9 mouse cellular contexts compared by ENCODE assay signal in the genomic region with DNA sequence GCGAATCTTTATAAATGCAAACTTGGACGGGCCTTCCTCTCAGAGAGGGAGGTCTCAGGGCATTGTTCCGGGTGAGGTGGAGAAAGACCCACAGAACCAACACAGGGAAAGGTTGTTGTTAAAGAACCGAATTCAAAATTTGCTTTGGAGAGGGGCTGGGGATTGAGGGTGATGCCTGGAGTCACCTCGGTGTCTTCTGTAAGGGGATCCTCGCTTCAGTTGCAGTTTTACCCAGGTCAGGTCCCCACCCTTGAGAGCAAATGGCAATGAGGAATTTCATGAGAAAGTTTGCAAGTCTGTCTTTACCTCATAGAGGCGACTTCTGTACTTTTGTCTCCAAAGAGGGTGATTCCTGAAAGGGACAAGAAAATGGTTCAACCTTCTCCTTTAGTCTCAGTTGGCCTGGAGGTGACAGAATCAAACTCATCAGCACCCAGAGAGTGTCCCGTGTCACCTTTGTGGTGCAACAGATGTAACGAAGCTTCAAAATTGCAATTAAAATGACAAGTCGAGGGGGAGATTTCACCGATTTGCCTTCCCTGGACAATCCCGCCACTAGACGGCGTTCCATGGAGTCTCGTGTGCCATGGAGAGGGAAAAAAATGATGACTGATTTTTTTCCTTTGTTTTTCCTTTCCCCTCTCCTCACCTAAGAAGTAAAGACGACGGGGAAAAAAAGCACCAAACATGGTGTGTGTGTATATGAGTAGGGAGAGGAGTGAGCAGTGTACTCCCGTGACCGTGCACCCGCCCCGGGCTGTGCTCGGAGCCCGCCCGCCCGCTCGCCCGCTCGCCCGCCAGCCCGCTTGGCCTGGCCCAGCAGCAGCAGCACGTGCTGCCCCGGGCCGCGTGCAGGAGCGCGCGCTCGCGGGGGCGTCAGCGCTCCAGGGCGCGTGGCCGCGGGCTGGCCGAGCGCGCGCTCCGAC. TPM values are rescaled to one million over a fixed set of nuclear protein-coding genes. Genes with fewer than 3 reads are reported as not detected.
DNase-seq lines count a peak whose midpoint lies in the region; ATAC-seq and TF ChIP-seq lines count a peak whose summit lies in the region.
"Had no signal": no experiment of that assay in that cellular context is flagged by ENCODE, and none has a peak within 500 bp of the region (broad histone marks: within the 10 kb centered on the region; RNA-seq: fewer than 3 reads in every experiment).

No protein-coding gene starts in this region.

- WGBS in hindbrain, embryonic 10.5 days, result 1% methylated on average over 50 of the region's 50 CpGs
- 3% methylated on average over 28 of the region's 50 CpGs for WGBS in limb, embryonic 14.5 days

- H3K27me3 ChIP-seq in hindbrain, embryonic 10.5 days (ENCODE audit: insufficient read depth, poor library complexity, severe bottlenecking), result peaks cover 92% of the 10 kb centered on the region
- peaks cover 49% of the 10 kb centered on the region for H3K27me3 ChIP-seq in limb, embryonic 14.5 days (ENCODE audit: control insufficient read depth, insufficient read depth, low read length)

- no peaks in the 10 kb centered on the region for H3K36me3 ChIP-seq in hindbrain, embryonic 10.5 days
- no peaks in the 10 kb centered on the region for H3K36me3 ChIP-seq in limb, embryonic 14.5 days (ENCODE audit: control insufficient read depth, insufficient read depth, low read length)

- peak; percentile 24 for ATAC-seq in frontal cortex, adult (ENCODE audit: low TSS enrichment)
- ATAC-seq in limb, embryonic 14.5 days (ENCODE audit: low FRiP score, low read depth), result peak; percentile 70

- no peaks in the 10 kb centered on the region for H3K9me3 ChIP-seq in hindbrain, embryonic 10.5 days
- no peaks in the 10 kb centered on the region for H3K9me3 ChIP-seq in limb, embryonic 14.5 days (ENCODE audit: control insufficient read depth, low read length)

- peak overlapping the region; percentile 77 for H3K9ac ChIP-seq in limb, embryonic 14.5 days (ENCODE audit: low read depth, low read length, severe bottlenecking)

- no peak for TF ChIP-seq POLR2A in limb, embryonic 14.5 days (IDR thresholded peaks at IDR 0.05; ENCODE audit: borderline replicate concordance, extremely low read depth, insufficient read depth, insufficient read length)

- H3K27ac ChIP-seq in hindbrain, embryonic 10.5 days, result peak overlapping the region; percentile 86
- no peak overlapping the region; the same call in 1 of the 2 replicates for H3K27ac ChIP-seq in limb, embryonic 14.5 days (replicated peaks; ENCODE audit: low read depth, low read length)

- no peak for DNase-seq in frontal cortex, postnatal 25 days (ENCODE audit: low spot score in 2 of 2)
- DNase-seq in B cell, adult 2 months, result peak; percentile 21 to 34
- DNase-seq in embryo, embryonic 10 days (ENCODE audit: low spot score), result peak; percentile 75
- DNase-seq in hindbrain, embryonic 10.5 days (ENCODE audit: low spot score), result peak; percentile 69
- DNase-seq in limb, embryonic 14.5 days (ENCODE audit: low spot score), result no peak
- peak; percentile 81 for DNase-seq in retina, postnatal 1 day
- DNase-seq in adipocyte (ENCODE audit: low spot score), result no peak

- peaks cover 26% of the 10 kb centered on the region for H3K4me1 ChIP-seq in hindbrain, embryonic 10.5 days (replicated peaks)
- H3K4me1 ChIP-seq in limb, embryonic 14.5 days (ENCODE audit: control insufficient read depth, insufficient read depth, low read length), result peaks cover 8% of the 10 kb centered on the region

- peak overlapping the region; percentile 68 for H3K4me2 ChIP-seq in limb, embryonic 14.5 days (replicated peaks; ENCODE audit: low read depth, low read length, severe bottlenecking)

- peak overlapping the region; percentile 48 for H3K4me3 ChIP-seq in hindbrain, embryonic 10.5 days
- peak overlapping the region; percentile 37 for H3K4me3 ChIP-seq in limb, embryonic 14.5 days (replicated peaks; ENCODE audit: low read length)

RNA-seq across cellular contexts. Expression of a gene that starts 12.1 kb away (rescaled TPM):
- 0.30 TPM in 1 of 2 replicates, not detected in the other for polyA plus RNA-seq in hindbrain, embryonic 10.5 days (2016; fragmentation: Nextera tagmentation; extraction: Ambion mirVana)
- polyA plus RNA-seq in limb, embryonic 14.5 days (2012; rRNA removed), result 0.70 and 0.74 TPM in 2 replicates
- 0.23 and 0.36 TPM in 2 replicates for polyA plus RNA-seq in limb, embryonic 14.5 days (2014; fragmentation: Nextera tagmentation; extraction: Ambion mirVana)
- polyA plus RNA-seq: gonadal fat pad, adult 2 months had no signal

Comparison
In these comparisons a context has a peak if more than half of its experiments do, and no peak if none do; other contexts are left out.
1. DNase-seq: peak in B cell, adult 2 months (2 of 2), embryo, embryonic 10 days (single experiment), hindbrain, embryonic 10.5 days (single experiment) and retina, postnatal 1 day (single experiment); none in frontal cortex, postnatal 25 days (0 of 2), limb, embryonic 14.5 days (single experiment) and adipocyte (single experiment).